Mouse (Mus musculus) kidney, embryonic 16.5 days (tissue): ENCODE measurements around the gene Adprh. TPM values are rescaled to one million over a fixed set of nuclear protein-coding genes. Genes with fewer than 3 reads are reported as not detected.
"Not testable (repeated sequence)": the region's sequence is repeated elsewhere in the genome, so short reads cannot be mapped to it uniquely, and the experiment has no call there.

ENCODE experiments used
- ATAC-seq: fragments of 200-750 bp; cut with Nextera tagmentation; 2 replicates; pipeline ENCODE4 v1.8.0; 2017; ENCODE audit warnings: moderate TSS enrichment; ENCODE audit not compliant: low FRiP score, low TSS enrichment
- H3K27ac ChIP-seq: fragments of 300-500 bp; sonication (generic); 2 replicates; pipeline ENCODE4 v1.5.1; 2014; ENCODE audit warnings: low read length
- H3K27me3 ChIP-seq: fragments of 300-500 bp; sonication (generic); 2 replicates; pipeline ENCODE4 v1.6.1; 2014; ENCODE audit warnings: low read length, control low read depth, mixed read lengths; ENCODE audit not compliant: insufficient read depth
- H3K36me3 ChIP-seq: fragments of 300-500 bp; sonication (generic); 2 replicates; pipeline ENCODE4 v1.6.1; 2014; ENCODE audit warnings: low read length, control low read depth, mixed read lengths; ENCODE audit not compliant: insufficient read depth
- H3K4me1 ChIP-seq: fragments of 300-500 bp; sonication (generic); 2 replicates; pipeline ENCODE4 v1.6.1; 2014; ENCODE audit warnings: low read length, control low read depth, mixed read lengths; ENCODE audit not compliant: insufficient read depth
- H3K4me2 ChIP-seq: fragments of 300-500 bp; sonication (generic); replicated peaks from 2 replicates; pipeline ENCODE4 v1.6.1; 2014; ENCODE audit warnings: low read depth, low read length
- H3K4me3 ChIP-seq: fragments of 300-500 bp; sonication (generic); 2 replicates; pipeline ENCODE4 v1.5.1; 2014; ENCODE audit warnings: mild to moderate bottlenecking, low read length
- H3K9ac ChIP-seq: fragments of 300-500 bp; sonication (generic); replicated peaks from 2 replicates; pipeline ENCODE4 v1.6.1; 2014; ENCODE audit warnings: low read length
- H3K9me3 ChIP-seq: fragments of 300-500 bp; sonication (generic); 2 replicates; pipeline ENCODE4 v1.6.1; 2016; ENCODE audit warnings: low read length, control low read depth
- WGBS: fragments of 180-500 bp; shearing (Covaris S2); extraction: QIAGEN DNeasy Blood & Tissue Kit; methylation state at CpG from one replicate; pipeline ENCODE4 v1.1.7; 2014; 5-methylcytosine and 5-hydroxymethylcytosine counted together
- polyA plus RNA-seq: library from polyadenylated mRNA; unstranded; fragments of >200 nt; fragmentation: Nextera tagmentation; extraction: Ambion mirVana; gene quantifications from 2 replicates; pipeline ENCODE4 v1.2.1, GENCODE M21; 2015

Gene Adprh
- polyA plus RNA-seq = 94.3 and 102 TPM in 2 replicates

DNA sequence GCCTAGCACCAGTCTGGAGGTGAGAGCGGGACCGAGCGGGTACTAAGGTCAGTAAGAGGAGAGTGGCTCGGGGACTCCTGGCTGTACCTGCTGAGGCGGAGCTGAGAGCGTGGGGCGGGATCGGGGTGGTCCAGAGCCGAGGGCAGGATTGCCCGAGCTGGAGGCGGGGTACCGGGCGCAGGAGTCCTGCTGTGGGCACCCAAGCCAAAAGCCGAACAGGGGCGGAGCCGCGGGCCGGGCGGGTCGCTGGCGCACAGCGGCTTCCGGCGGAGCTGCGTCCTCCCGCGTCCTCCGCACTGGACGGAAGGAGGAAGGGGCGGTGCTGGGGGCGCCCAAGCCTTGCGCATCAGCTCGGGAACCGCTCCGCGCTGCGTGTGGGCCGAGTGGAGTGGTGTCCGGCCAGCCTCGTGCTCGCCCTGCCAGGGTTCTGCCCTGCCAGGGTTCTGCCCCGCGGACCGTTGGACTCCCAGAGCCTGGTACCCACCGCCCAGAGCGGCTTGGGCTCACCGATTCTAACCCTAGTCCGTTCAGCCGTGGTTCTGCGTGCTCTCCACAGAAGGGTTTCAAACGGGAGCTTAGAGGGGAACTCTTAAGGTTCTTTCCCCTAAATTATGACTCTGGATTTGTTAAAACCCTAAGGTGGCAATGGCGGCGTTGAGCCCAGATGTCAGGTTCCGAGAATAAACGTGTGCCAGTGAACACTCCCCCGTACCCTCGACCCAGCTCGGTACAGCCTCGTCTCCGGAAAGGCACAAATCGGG, at the start of gene Adprh:
Gene Adprh (minus strand): TSS at position 262 of the 761 bp plus-strand sequence.
- H3K4me3 ChIP-seq = peak within 1 kb of the TSS; percentile 77
- H3K27ac ChIP-seq = peak within 1 kb of the TSS; percentile 97
- peak within 1 kb of the TSS; percentile 82 for H3K4me2 ChIP-seq
- peaks cover 19% of the 10 kb centered on the region for H3K36me3 ChIP-seq
- peak within 1 kb of the TSS; percentile 96 for H3K9ac ChIP-seq
- under 1% methylated on average over 53 of the region's 61 CpGs for WGBS
- H3K27me3 ChIP-seq = no peaks in the 10 kb centered on the region
- no peaks in the 10 kb centered on the region for H3K9me3 ChIP-seq
- peaks cover 11% of the 10 kb centered on the region for H3K4me1 ChIP-seq
- ATAC-seq = peak; percentile 99

DNA sequence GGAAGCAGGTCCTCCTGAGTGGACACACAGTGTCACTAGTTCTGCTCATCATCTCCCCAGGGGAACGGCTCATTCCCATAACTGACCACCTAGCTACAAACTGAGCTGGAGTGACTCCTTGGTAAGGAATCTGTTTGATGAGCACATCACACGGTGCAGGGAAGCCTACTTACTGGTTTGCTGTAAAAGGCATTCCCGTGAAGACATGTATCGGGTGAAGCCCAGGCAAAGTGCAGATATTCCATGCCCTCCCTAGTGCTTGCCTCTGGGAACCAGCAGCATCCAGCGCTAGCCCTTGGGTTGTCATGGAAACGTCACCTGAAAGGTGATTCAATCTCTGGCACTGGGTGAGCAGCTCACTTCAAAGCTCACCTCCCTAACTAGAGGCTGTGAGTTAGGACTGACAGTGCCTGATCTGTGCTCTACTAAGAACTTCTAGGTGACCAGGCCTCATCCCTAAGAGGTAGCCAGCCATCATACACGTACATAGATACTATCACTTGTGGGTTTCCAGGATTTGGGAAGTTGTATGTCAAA, 44.2 kb upstream of the Adprh start:
- H3K4me3 ChIP-seq = no peak overlapping the region
- 74% methylated on average over 7 of the region's 7 CpGs for WGBS
- H3K27me3 ChIP-seq = no peaks in the 10 kb centered on the region
- no peak for ATAC-seq
- H3K27ac ChIP-seq = no peak overlapping the region
- no peaks in the 10 kb centered on the region for H3K9me3 ChIP-seq
- peaks cover 27% of the 10 kb centered on the region for H3K36me3 ChIP-seq
- H3K9ac ChIP-seq = no peak overlapping the region
- no peaks in the 10 kb centered on the region for H3K4me1 ChIP-seq
- no peak overlapping the region for H3K4me2 ChIP-seq

DNA sequence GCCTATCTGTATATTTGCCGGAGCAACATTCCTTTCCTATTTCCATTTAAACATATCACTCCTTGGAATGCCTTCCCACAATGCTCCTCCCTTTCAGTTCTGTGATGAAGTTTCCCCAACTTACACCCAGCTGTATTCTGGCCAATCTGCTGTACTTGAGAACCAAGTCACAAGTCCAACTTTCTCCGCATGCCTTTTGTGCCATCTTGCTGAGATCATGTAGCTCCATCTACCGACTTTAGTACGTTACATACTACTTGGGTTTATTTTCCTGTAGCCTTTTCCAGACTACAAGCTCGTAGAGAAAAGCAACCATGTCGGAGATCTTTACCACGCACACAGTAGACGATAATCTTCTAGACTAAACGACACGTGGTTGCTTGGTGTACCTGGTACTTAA, 41.4 kb upstream of the Adprh start:
- no peak overlapping the region for H3K4me3 ChIP-seq
- H3K27me3 ChIP-seq = no peaks in the 10 kb centered on the region
- 87% methylated on average over 10 of the region's 10 CpGs for WGBS
- peaks cover 13% of the 10 kb centered on the region for H3K36me3 ChIP-seq
- ATAC-seq = no peak
- no peak overlapping the region for H3K4me2 ChIP-seq
- H3K9ac ChIP-seq = no peak overlapping the region
- no peaks in the 10 kb centered on the region for H3K9me3 ChIP-seq
- no peaks in the 10 kb centered on the region for H3K4me1 ChIP-seq
- no peak overlapping the region for H3K27ac ChIP-seq

DNA sequence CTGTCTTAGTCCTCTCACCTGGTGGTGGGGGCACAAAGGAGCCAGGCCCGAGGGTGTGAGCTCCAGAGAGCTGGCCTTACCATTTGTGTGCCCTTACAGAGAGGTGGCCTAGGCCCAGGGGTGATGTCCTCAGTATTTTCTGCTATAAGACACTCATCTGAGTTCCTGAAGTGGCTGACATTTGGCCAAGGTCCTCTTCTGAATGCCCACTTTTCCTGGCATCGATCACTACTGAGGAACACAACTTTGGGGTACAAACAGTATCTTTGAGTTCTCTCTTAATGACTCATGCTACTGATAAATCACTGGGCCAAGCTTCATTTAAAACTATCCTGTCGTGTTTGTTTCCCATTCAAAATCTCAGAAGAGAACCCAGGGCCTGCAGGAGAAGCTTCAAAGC, 40.0 kb upstream of the Adprh start:
- 86% methylated on average over 3 of the region's 3 CpGs for WGBS
- H3K9ac ChIP-seq = no peak overlapping the region
- peaks cover 4% of the 10 kb centered on the region for H3K36me3 ChIP-seq
- H3K27me3 ChIP-seq = no peaks in the 10 kb centered on the region
- no peak overlapping the region for H3K4me2 ChIP-seq
- no peak for ATAC-seq
- H3K27ac ChIP-seq = no peak overlapping the region
- no peak overlapping the region for H3K4me3 ChIP-seq
- no peaks in the 10 kb centered on the region for H3K9me3 ChIP-seq
- no peaks in the 10 kb centered on the region for H3K4me1 ChIP-seq

DNA sequence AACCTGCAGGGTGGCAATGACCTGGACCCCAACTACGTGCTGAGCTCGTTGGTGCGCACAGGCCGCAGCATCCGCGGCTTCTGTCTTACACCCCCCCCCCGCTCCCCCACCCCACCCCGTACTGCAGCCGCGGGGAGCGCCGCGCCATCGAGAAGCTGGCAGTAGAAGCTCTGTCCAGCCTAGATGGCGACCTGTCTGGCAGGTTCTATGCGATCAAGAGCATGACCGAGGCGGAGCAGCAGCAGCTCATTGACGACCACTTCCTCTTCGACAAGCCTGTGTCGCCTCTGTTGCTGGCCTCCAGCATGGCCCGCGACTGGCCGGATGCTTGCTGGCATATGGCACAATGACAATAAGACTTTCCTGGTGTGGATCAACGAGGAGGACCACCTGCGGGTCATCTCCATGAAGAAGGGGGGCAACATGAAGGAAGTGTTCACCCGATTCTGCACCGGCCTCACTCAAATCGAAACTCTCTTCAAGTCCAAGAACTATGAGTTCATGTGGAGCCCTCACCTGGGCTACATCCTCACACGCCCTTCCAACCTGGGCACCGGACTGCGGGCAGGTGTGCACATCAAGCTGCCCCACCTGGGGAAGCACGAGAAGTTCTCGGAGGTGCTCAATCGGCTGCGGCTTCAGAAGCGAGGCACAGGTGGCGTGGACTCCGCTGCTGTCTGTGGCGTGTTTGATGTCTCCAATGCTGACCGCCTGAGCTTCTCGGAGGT, 31.2 kb upstream of the Adprh start:
- Histone ChIP-seq H3K4me1 (peaks cover 9% of the 10 kb centered on the region; the same call in 1 of the 2 replicates), H3K27ac (no peak overlapping the region), H3K4me3 (peak overlapping the region; percentile 38), H3K9ac (peak overlapping the region; percentile 26), H3K36me3 (no peaks in the 10 kb centered on the region), H3K9me3 (no peaks in the 10 kb centered on the region), H3K27me3 (peaks cover 16% of the 10 kb centered on the region), H3K4me2 (peak overlapping the region; percentile 61)
- peak; percentile 76; the same call in 1 of the 2 replicates for ATAC-seq
- 29% methylated on average over 40 of the region's 42 CpGs for WGBS

DNA sequence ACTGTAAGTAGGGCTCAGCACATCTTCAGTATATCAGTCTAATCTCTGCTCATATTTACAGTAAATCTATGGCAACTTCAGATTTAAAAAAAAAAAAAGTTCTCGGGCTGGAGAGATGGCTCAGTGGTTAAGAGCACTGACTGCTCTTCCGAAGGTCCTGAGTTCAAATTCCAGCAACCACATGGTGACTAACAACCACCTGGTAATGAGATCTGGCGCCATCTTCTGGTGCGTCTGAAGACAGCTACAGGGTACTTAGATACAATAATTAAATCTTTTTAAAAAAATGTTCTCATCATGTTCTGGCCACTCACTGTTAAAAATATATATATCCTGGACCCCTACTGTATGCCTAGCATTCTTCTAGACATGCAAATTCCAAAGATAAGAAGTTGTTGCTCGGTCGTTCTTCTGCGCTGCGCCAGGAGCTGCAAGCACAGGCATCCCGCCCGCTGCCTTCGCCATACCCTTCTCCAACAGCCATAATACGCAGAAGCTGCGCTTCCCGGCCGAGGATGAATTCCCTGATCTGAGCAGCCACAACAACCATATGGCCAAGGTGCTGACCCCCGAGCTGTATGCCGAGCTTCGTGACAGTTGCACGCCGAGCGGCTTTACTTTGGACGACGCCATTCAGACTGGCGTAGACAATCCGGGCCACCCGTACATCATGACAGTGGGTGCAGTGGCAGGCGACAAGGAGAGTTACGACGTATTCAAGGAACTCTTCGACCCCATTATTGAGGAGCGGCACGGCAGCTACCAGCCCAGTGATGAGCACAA, 30.5 kb upstream of the Adprh start:
- WGBS = 18% methylated on average over 32 of the region's 32 CpGs
- Histone ChIP-seq H3K9me3 (no peaks in the 10 kb centered on the region), H3K4me1 (peaks cover 9% of the 10 kb centered on the region; the same call in 1 of the 2 replicates), H3K4me2 (peak overlapping the region; percentile 61), H3K9ac (peak overlapping the region; percentile 26), H3K27me3 (peaks cover 16% of the 10 kb centered on the region), H3K27ac (no peak overlapping the region), H3K4me3 (peak overlapping the region; percentile 38), H3K36me3 (no peaks in the 10 kb centered on the region)
- peak; percentile 27; the same call in 1 of the 2 replicates for ATAC-seq

DNA sequence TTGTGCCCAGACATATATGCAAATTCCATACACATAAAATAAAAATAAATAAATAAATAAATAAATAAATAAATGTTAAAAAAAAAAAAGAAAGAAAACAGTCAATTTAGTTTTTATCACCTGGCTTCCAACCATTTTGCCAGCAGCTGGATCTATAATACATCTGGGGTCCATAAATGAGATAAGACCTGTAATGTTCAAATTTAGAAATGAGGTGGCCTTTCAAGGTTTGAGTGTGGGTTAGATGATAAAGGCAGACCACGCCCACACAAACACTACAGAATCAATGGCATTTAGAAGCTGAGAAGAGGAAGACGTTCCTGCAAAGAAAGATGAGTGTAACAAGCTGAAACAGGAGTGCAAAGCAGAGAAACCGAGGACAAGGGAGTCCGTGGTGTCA, 28.8 kb upstream of the Adprh start:
- WGBS = 77% methylated on average over 4 of the region's 4 CpGs
- no peak for ATAC-seq
- Histone ChIP-seq H3K4me1 (peaks cover 16% of the 10 kb centered on the region), H3K9me3 (no peaks in the 10 kb centered on the region), H3K36me3 (no peaks in the 10 kb centered on the region), H3K4me2 (no peak overlapping the region), H3K9ac (no peak overlapping the region), H3K4me3 (no peak overlapping the region), H3K27ac (no peak overlapping the region), H3K27me3 (peaks cover 16% of the 10 kb centered on the region)

DNA sequence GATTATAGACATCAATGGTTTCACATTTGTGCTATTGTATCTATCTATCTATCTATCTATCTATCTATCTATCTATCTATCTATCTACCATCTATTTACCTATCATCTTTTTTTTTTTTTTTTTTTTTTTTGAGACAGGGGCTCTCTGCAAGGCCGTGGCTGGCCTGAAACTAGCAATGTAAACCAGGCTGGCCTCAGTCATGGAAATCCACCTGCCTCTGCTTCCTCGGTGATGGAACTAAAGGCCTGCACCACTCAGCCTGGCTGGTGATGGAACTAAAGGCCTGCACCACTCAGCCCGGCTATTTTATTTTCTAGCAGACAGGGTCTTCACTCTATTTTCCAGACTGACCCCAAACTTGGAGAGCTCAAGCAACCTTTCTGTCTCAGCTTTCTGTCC, 25.8 kb upstream of the Adprh start:
- Histone ChIP-seq H3K4me1 (peaks cover 14% of the 10 kb centered on the region), H3K36me3 (no peaks in the 10 kb centered on the region), H3K27ac (no peak overlapping the region), H3K4me2 (no peak overlapping the region), H3K9ac (no peak overlapping the region), H3K4me3 (no peak overlapping the region), H3K9me3 (no peaks in the 10 kb centered on the region), H3K27me3 (peaks cover 6% of the 10 kb centered on the region)
- ATAC-seq = no peak
- WGBS = 97% methylated on average over 3 of the region's 3 CpGs

DNA sequence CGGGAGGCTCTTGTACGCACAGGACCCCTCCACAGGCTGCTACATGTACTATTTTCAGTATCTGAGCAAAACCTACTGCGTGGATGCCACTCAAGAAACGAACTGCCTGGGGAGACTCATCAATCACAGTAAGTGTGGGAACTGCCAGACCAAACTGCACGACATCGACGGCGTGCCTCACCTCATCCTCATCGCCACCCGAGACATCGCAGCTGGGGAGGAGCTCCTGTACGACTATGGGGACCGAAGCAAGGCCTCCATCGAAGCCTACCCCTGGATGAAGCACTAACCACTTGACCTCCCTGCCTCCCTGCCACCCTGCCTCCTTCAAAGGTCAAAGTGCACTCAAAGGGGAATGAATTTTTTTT, 24.7 kb upstream of the Adprh start:
- peak overlapping the region; percentile 40 for H3K4me3 ChIP-seq

More for the DNA sequence above, 24.7 kb upstream of the Adprh start:
- ATAC-seq, H3K27me3 ChIP-seq, H3K36me3 ChIP-seq, H3K27ac ChIP-seq, H3K4me1 ChIP-seq, H3K9me3 ChIP-seq: not testable (repeated sequence)
- 26% methylated on average over 14 of the region's 14 CpGs for WGBS
- peak overlapping the region; percentile 62 for H3K4me2 ChIP-seq
- H3K9ac ChIP-seq = peak overlapping the region; percentile 45; the same call in 1 of the 2 replicates
